ENCODE assay signal across 21 mouse cellular contexts in the genomic region with DNA sequence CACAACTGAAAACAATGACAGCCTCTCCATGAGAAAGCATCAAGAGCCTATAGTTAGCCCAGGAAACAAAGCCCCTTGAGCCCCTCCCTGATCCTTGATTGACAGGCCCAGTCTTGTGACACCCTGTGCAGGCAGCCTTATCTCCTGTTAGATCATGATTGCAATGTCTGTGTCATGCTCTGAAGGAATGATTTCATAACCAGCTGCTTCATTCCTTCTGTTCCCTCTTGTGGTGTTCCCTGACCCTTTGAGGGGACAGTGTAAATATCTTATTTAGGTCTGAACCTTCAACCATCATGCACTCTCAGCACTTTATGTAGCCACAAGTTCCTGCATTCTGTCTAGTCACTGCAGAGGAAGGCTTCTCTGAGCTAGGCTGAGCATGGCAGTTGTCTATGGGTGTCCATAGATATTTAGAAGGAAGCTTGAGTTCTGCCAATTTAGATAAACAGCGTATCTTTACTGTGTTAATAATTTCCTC. TPM values are rescaled to one million over a fixed set of nuclear protein-coding genes. Genes with fewer than 3 reads are reported as not detected.
DNase-seq lines count a peak whose midpoint lies in the region; ATAC-seq and TF ChIP-seq lines count a peak whose summit lies in the region.
"Had no signal": no experiment of that assay in that cellular context is flagged by ENCODE, and none has a peak within 500 bp of the region (broad histone marks: within the 10 kb centered on the region; RNA-seq: fewer than 3 reads in every experiment).

No protein-coding gene starts in this region.

- no peak overlapping the region for H3K9ac ChIP-seq in hindbrain, embryonic 11.5 days (ENCODE audit: low read depth, low read length)
- H3K9ac ChIP-seq in hindbrain, embryonic 16.5 days (ENCODE audit: low read depth, low read length), result no peak overlapping the region
- H3K9ac ChIP-seq in intestine, postnatal 0 days (ENCODE audit: low read depth, low read length), result no peak overlapping the region
- H3K9ac ChIP-seq: neural tube, embryonic 12.5 days had no signal

- H3K9me3 ChIP-seq in hindbrain, embryonic 11.5 days (ENCODE audit: control insufficient read depth, low read length), result no peaks in the 10 kb centered on the region
- no peaks in the 10 kb centered on the region for H3K9me3 ChIP-seq in hindbrain, embryonic 16.5 days (ENCODE audit: control insufficient read depth, low read length)
- H3K9me3 ChIP-seq in intestine, postnatal 0 days (ENCODE audit: control insufficient read depth), result no peaks in the 10 kb centered on the region
- H3K9me3 ChIP-seq: neural tube, embryonic 12.5 days had no signal

- peak; percentile 45; the same call in 1 of the 2 replicates for ATAC-seq in hindbrain, embryonic 11.5 days (ENCODE audit: low FRiP score)
- no peak for ATAC-seq in hindbrain, embryonic 16.5 days
- peak; percentile 70 for ATAC-seq in intestine, postnatal 0 days
- ATAC-seq: inflammation-experienced regulatory T-cells, adult 6 months had no signal

- no peak overlapping the region for H3K4me3 ChIP-seq in hindbrain, embryonic 11.5 days (ENCODE audit: low read depth, low read length)
- no peak overlapping the region for H3K4me3 ChIP-seq in hindbrain, embryonic 16.5 days (ENCODE audit: low read length)
- H3K4me3 ChIP-seq in intestine, postnatal 0 days (ENCODE audit: low read depth, low read length), result no peak overlapping the region
- H3K4me3 ChIP-seq: neural tube, embryonic 12.5 days had no signal

- no peak for TF ChIP-seq CTCF in intestine, postnatal 0 days (IDR thresholded peaks at IDR 0.05; ENCODE audit: low read depth)

- no peaks in the 10 kb centered on the region for H3K36me3 ChIP-seq in hindbrain, embryonic 11.5 days (ENCODE audit: control insufficient read depth, insufficient read depth, low read length)
- H3K36me3 ChIP-seq in hindbrain, embryonic 16.5 days (ENCODE audit: control insufficient read depth, insufficient read depth, low read length), result no peaks in the 10 kb centered on the region
- no peaks in the 10 kb centered on the region for H3K36me3 ChIP-seq in intestine, postnatal 0 days (ENCODE audit: control insufficient read depth, insufficient read depth)
- H3K36me3 ChIP-seq: neural tube, embryonic 12.5 days had no signal

- no peak overlapping the region for H3K27ac ChIP-seq in hindbrain, embryonic 11.5 days (ENCODE audit: low read depth, low read length)
- H3K27ac ChIP-seq in hindbrain, embryonic 16.5 days (ENCODE audit: low read depth, low read length), result no peak overlapping the region
- peak overlapping the region; percentile 73 for H3K27ac ChIP-seq in intestine, postnatal 0 days (ENCODE audit: low read depth, low read length)
- H3K27ac ChIP-seq: kidney, postnatal 0 days; neural tube, embryonic 12.5 days; stomach, postnatal 0 days had no signal

- intact Hi-C loops in left cerebral cortex, postnatal 25 days (cut with DNase I), result no loop called here

- WGBS in hindbrain, embryonic 11.5 days, result 97% methylated on average over 1 of the region's 1 CpGs
- WGBS in hindbrain, embryonic 16.5 days, result 97% methylated on average over 1 of the region's 1 CpGs
- WGBS in intestine, postnatal 0 days, result 33% methylated on average over 1 of the region's 1 CpGs

- DNase-seq in hindbrain, embryonic 11.5 days (ENCODE audit: low spot score), result peak; percentile 1
- peak; percentile 9 for DNase-seq in Muller cell, postnatal 12 days (ENCODE audit: inconsistent ontology term)
- DNase-seq in retina, postnatal 1 day, result peak; percentile 22
- DNase-seq in testis, postnatal 14 days (ENCODE audit: low spot score), result no peak
- no peak for DNase-seq in left cerebral cortex, postnatal 25 days (ENCODE audit: low spot score in 2 of 2)
- DNase-seq in natural killer cell, adult 2 months (ENCODE audit: low spot score in 2 of 2), result no peak
- DNase-seq: adrenal gland, adult 8-10 months; cerebellum, adult 9-11 months; midbrain, embryonic 14.5 days; spleen, adult 18-20 months had no signal

- H3K27me3 ChIP-seq in hindbrain, embryonic 11.5 days (ENCODE audit: control insufficient read depth, insufficient read depth, low read length), result no peaks in the 10 kb centered on the region
- H3K27me3 ChIP-seq in hindbrain, embryonic 16.5 days (replicated peaks; ENCODE audit: control insufficient read depth, insufficient read depth, low read length), result no peaks in the 10 kb centered on the region
- H3K27me3 ChIP-seq in intestine, postnatal 0 days (replicated peaks; ENCODE audit: control insufficient read depth, insufficient read depth, low read length), result no peaks in the 10 kb centered on the region
- H3K27me3 ChIP-seq: neural tube, embryonic 12.5 days had no signal

- H3K4me2 ChIP-seq in hindbrain, embryonic 11.5 days (replicated peaks; ENCODE audit: low read depth, low read length), result no peak overlapping the region
- H3K4me2 ChIP-seq in hindbrain, embryonic 16.5 days (ENCODE audit: low read length), result no peak overlapping the region
- H3K4me2 ChIP-seq in intestine, postnatal 0 days (replicated peaks; ENCODE audit: low read depth), result 0 out of 2 replicates have a peak overlapping the region, but pooled peaks have one; percentile 17
- H3K4me2 ChIP-seq: neural tube, embryonic 12.5 days had no signal

- no peaks in the 10 kb centered on the region for H3K4me1 ChIP-seq in hindbrain, embryonic 11.5 days (replicated peaks; ENCODE audit: control insufficient read depth, insufficient read depth, low read length)
- H3K4me1 ChIP-seq in hindbrain, embryonic 16.5 days (ENCODE audit: control insufficient read depth, insufficient read depth, low read depth, low read length), result no peaks in the 10 kb centered on the region
- H3K4me1 ChIP-seq in intestine, postnatal 0 days (replicated peaks; ENCODE audit: control insufficient read depth, insufficient read depth, low read length), result no peaks in the 10 kb centered on the region
- H3K4me1 ChIP-seq: neural tube, embryonic 12.5 days had no signal

RNA-seq across cellular contexts. Expression of gene Clca4b, which starts 0.7 kb away (rescaled TPM):
- polyA plus RNA-seq in hindbrain, embryonic 11.5 days (2014; fragmentation: Nextera tagmentation; extraction: Ambion mirVana), result not detected in 2 replicates
- not detected in 2 replicates for polyA plus RNA-seq in hindbrain, embryonic 16.5 days (2015; fragmentation: Nextera tagmentation; extraction: Ambion mirVana)
- polyA plus RNA-seq in intestine, postnatal 0 days (2015; fragmentation: Nextera tagmentation; extraction: Ambion mirVana), result 776 and 777 TPM in 2 replicates
- total RNA-seq in left cerebral cortex, postnatal 25 days (2021), result not detected
- total RNA-seq: adrenal gland, adult 8-10 months; heart, postnatal 25 days had no signal
- polyA plus RNA-seq: embryonic facial prominence, embryonic 11.5 days; inflammation-experienced regulatory T-cells, adult 6 months; limb, embryonic 11.5 days; lung, embryonic 16.5 days; midbrain, embryonic 14.5 days; neural tube, embryonic 12.5 days; stomach, postnatal 0 days; urinary bladder, adult 2 months had no signal

RNA-seq across cellular contexts. Expression of gene Clca4a, which starts 41.8 kb away (rescaled TPM):
- polyA plus RNA-seq in hindbrain, embryonic 11.5 days (2014; fragmentation: Nextera tagmentation; extraction: Ambion mirVana), result 0.08 TPM in 1 of 2 replicates, not detected in the other
- not detected in 2 replicates for polyA plus RNA-seq in hindbrain, embryonic 16.5 days (2015; fragmentation: Nextera tagmentation; extraction: Ambion mirVana)
- polyA plus RNA-seq in intestine, postnatal 0 days (2015; fragmentation: Nextera tagmentation; extraction: Ambion mirVana), result 0.94 and 1.8 TPM in 2 replicates
- not detected for total RNA-seq in left cerebral cortex, postnatal 25 days (2021)
- total RNA-seq: adrenal gland, adult 8-10 months; heart, postnatal 25 days had no signal
- polyA plus RNA-seq: embryonic facial prominence, embryonic 11.5 days; inflammation-experienced regulatory T-cells, adult 6 months; kidney, postnatal 0 days; limb, embryonic 11.5 days; lung, embryonic 16.5 days; midbrain, embryonic 14.5 days; neural tube, embryonic 12.5 days had no signal

Comparison
In these comparisons a context has a peak if more than half of its experiments do, and no peak if none do; other contexts are left out.
1. DNase-seq: peak in hindbrain, embryonic 11.5 days (single experiment), Muller cell, postnatal 12 days (single experiment) and retina, postnatal 1 day (single experiment); none in testis, postnatal 14 days (single experiment), left cerebral cortex, postnatal 25 days (0 of 2) and natural killer cell, adult 2 months (0 of 2).
2. RNA of gene Clca4b, which starts 0.7 kb away (polyA plus RNA-seq): 776 to 777 TPM in intestine, postnatal 0 days; not detected in hindbrain, embryonic 11.5 days and not detected in hindbrain, embryonic 16.5 days; every median in the first group is over 100 times any median in the second.